Mouse (Mus musculus) heart, adult 18-20 months (tissue): Measurements from ENCODE around the gene Ptpn12. TPM values are rescaled to one million over a fixed set of nuclear protein-coding genes. Genes with fewer than 3 reads are reported as not detected.

Source experiments
- DNase-seq, 2 experiments: peaks; one replicate each; pipeline ENCODE4 v3.0.0; 2021 to 2022; ENCODE audit warnings: mixed read lengths in 1 of 2
- long read RNA-seq, 2 experiments: library from polyadenylated mRNA; stranded (forward); transcript quantifications; one replicate each; pipeline ENCODE4 v2.0.0; 2021
- total RNA-seq, 2 experiments: library from RNA; stranded (reverse); gene quantifications; 2 replicates each; pipeline ENCODE4 v1.2.3; 2021

The Ptpn12 gene
- 10 to 100 TPM; 28.1 to 28.9 TPM for total RNA-seq
- long read RNA-seq, experiment 1, partial matches to known transcripts: 2 of 5 reads
- long read RNA-seq, experiment 1, other reads (novel, unspliced or antisense): 1 of 5 reads
- long read RNA-seq, experiment 2, partial matches to known transcripts: 0 of 1 reads
- long read RNA-seq, experiment 2, other reads (novel, unspliced or antisense): 0 of 1 reads

- DNase-seq: peak; percentile 96 to 99
Measured at GRCm38 (mm10) chr5:21055820-21056531, at the start of gene Ptpn12. Gene Ptpn12 (minus strand): TSS chr5:21055911.

GRCm38 (mm10) chr5:21091179-21091578 is 35.5 kb upstream of the Ptpn12 start:
- peak; percentile 8 to 21 for DNase-seq

- no peak for DNase-seq
Measured at GRCm38 (mm10) chr5:21057217-21057616, 1.5 kb upstream of the Ptpn12 start.

- no peak for DNase-seq
Measured at GRCm38 (mm10) chr5:21056595-21056994, 884 bp upstream of the Ptpn12 start.

- peak; percentile 61 to 76 for DNase-seq
Measured at GRCm38 (mm10) chr5:21055071-21055819, 466 bp downstream of the Ptpn12 start.

GRCm38 (mm10) chr5:21054472-21055070 is 1.1 kb downstream of the Ptpn12 start:
- peak; percentile 92 to 93 for DNase-seq

GRCm38 (mm10) chr5:21053571-21054307 is 2.0 kb downstream of the Ptpn12 start:
- peak in 1 of 2 experiments; percentile 37 for DNase-seq

- DNase-seq: no peak
Measured at GRCm38 (mm10) chr5:21052521-21052920, 3.2 kb downstream of the Ptpn12 start.

GRCm38 (mm10) chr5:21050770-21051122 is 5.0 kb downstream of the Ptpn12 start:
- DNase-seq: no peak

- DNase-seq: no peak
Measured at GRCm38 (mm10) chr5:21050061-21050769, 5.5 kb downstream of the Ptpn12 start.

GRCm38 (mm10) chr5:21049006-21049405 is 6.7 kb downstream of the Ptpn12 start:
- no peak for DNase-seq

GRCm38 (mm10) chr5:21047114-21047513 is 8.6 kb downstream of the Ptpn12 start:
- no peak for DNase-seq

- no peak for DNase-seq
Measured at GRCm38 (mm10) chr5:21046150-21047048, 9.3 kb downstream of the Ptpn12 start.

GRCm38 (mm10) chr5:21045462-21045861 is 10.2 kb downstream of the Ptpn12 start:
- DNase-seq: no peak

- DNase-seq: no peak
Measured at GRCm38 (mm10) chr5:21038100-21038499, 17.6 kb downstream of the Ptpn12 start.

GRCm38 (mm10) chr5:21035689-21036480 is 19.8 kb downstream of the Ptpn12 start:
- DNase-seq: no peak

GRCm38 (mm10) chr5:21034388-21034966 is 21.2 kb downstream of the Ptpn12 start:
- no peak for DNase-seq

GRCm38 (mm10) chr5:21033382-21034056 is 22.2 kb downstream of the Ptpn12 start:
- no peak for DNase-seq
